Mouse (Mus musculus): ENCODE data around the gene Mid1. TPM values are rescaled to one million over a fixed set of nuclear protein-coding genes. Genes with fewer than 3 reads are reported as not detected.
A peak's percentile ranks its signal among the peaks of the same experiment; 100 is the strongest.

Gene Mid1
- polyA plus RNA-seq, 1 experiment from 2014 or later: 1.6 TPM

GRCm38 (mm10) chrX:169800238-169800637 lies 115.2 kb downstream of the Mid1 start:
- TF ChIP-seq EP300 (IDR thresholded peaks at IDR 0.05; ENCODE audit: low read depth): no peak
- TF ChIP-seq CTCF (IDR thresholded peaks at IDR 0.05; ENCODE audit: low read depth): no peak
- 44% methylated on average over 4 of the region's 4 CpGs for WGBS (ENCODE audit: insufficient replicate concordance)
- ATAC-seq (no peak), DNase-seq (no peak)
- Histone ChIP-seq H3K27me3 (ENCODE audit: insufficient read depth, low read length) (no peaks in the 10 kb centered on the region), H3K9me3 (ENCODE audit: low read length) (no peaks in the 10 kb centered on the region), H3K4me3 (ENCODE audit: low read depth, low read length) (no peak overlapping the region), H3K27ac (ENCODE audit: low read depth) (no peak overlapping the region), H3K9ac (replicated peaks) (no peak overlapping the region), H3K4me2 (ENCODE audit: low read depth, low read length) (no peak overlapping the region), H3K4me1 (ENCODE audit: insufficient read depth) (no peaks in the 10 kb centered on the region), H3K36me3 (replicated peaks; ENCODE audit: insufficient read depth, low read length) (no peaks in the 10 kb centered on the region)

GRCm38 (mm10) chrX:169805791-169806190 lies 120.8 kb downstream of the Mid1 start:
- no peaks in the 10 kb centered on the region for H3K36me3 ChIP-seq (replicated peaks; ENCODE audit: insufficient read depth, low read length)
- no peak overlapping the region for H3K27ac ChIP-seq (ENCODE audit: low read depth)
- H3K27me3 ChIP-seq (ENCODE audit: insufficient read depth, low read length): no peaks in the 10 kb centered on the region
- H3K9ac ChIP-seq (replicated peaks): no peak overlapping the region
- H3K4me2 ChIP-seq (ENCODE audit: low read depth, low read length): no peak overlapping the region
- TF ChIP-seq EP300 (IDR thresholded peaks at IDR 0.05; ENCODE audit: low read depth): no peak
- TF ChIP-seq CTCF (IDR thresholded peaks at IDR 0.05; ENCODE audit: low read depth): no peak
- DNase-seq (no peak), ATAC-seq (no peak)
- no peaks in the 10 kb centered on the region for H3K9me3 ChIP-seq (ENCODE audit: low read length)
- H3K4me3 ChIP-seq (ENCODE audit: low read depth, low read length): no peak overlapping the region
- WGBS (ENCODE audit: insufficient replicate concordance): 58% methylated on average over 5 of the region's 5 CpGs
- no peaks in the 10 kb centered on the region for H3K4me1 ChIP-seq (ENCODE audit: insufficient read depth)

GRCm38 (mm10) chrX:169807744-169808143 lies 122.7 kb downstream of the Mid1 start:
- DNase-seq: no peak
- WGBS (ENCODE audit: insufficient replicate concordance): 59% methylated on average over 3 of the region's 3 CpGs

GRCm38 (mm10) chrX:169811318-169811717 lies 126.3 kb downstream of the Mid1 start:
- no peak for DNase-seq
- WGBS (ENCODE audit: insufficient replicate concordance): 57% methylated on average over 5 of the region's 5 CpGs
- H3K4me3 ChIP-seq (ENCODE audit: low read depth, low read length): no peak overlapping the region

More at GRCm38 (mm10) chrX:169807744-169808143, 122.7 kb downstream of the Mid1 start:
- Histone ChIP-seq H3K9ac (replicated peaks) (no peak overlapping the region), H3K4me2 (ENCODE audit: low read depth, low read length) (no peak overlapping the region), H3K36me3 (replicated peaks; ENCODE audit: insufficient read depth, low read length) (no peaks in the 10 kb centered on the region), H3K27me3 (ENCODE audit: insufficient read depth, low read length) (no peaks in the 10 kb centered on the region), H3K4me1 (ENCODE audit: insufficient read depth) (no peaks in the 10 kb centered on the region), H3K27ac (ENCODE audit: low read depth) (no peak overlapping the region), H3K9me3 (ENCODE audit: low read length) (no peaks in the 10 kb centered on the region), H3K4me3 (ENCODE audit: low read depth, low read length) (no peak overlapping the region)
- ATAC-seq: peak; percentile 60; the same call in 1 of the 2 replicates
- TF ChIP-seq EP300 (IDR thresholded peaks at IDR 0.05; ENCODE audit: low read depth) (no peak), CTCF (IDR thresholded peaks at IDR 0.05; ENCODE audit: low read depth) (no peak)

GRCm38 (mm10) chrX:169811783-169812182 lies 126.8 kb downstream of the Mid1 start:
- H3K27ac ChIP-seq (ENCODE audit: low read depth): no peak overlapping the region
- no peak overlapping the region for H3K4me2 ChIP-seq (ENCODE audit: low read depth, low read length)
- no peak overlapping the region for H3K9ac ChIP-seq (replicated peaks)
- no peak for DNase-seq
- ATAC-seq: no peak
- no peak overlapping the region for H3K4me3 ChIP-seq (ENCODE audit: low read depth, low read length)
- WGBS (ENCODE audit: insufficient replicate concordance): 62% methylated on average over 2 of the region's 2 CpGs
- no peaks in the 10 kb centered on the region for H3K36me3 ChIP-seq (replicated peaks; ENCODE audit: insufficient read depth, low read length)
- H3K9me3 ChIP-seq (ENCODE audit: low read length): no peaks in the 10 kb centered on the region
- H3K27me3 ChIP-seq (ENCODE audit: insufficient read depth, low read length): no peaks in the 10 kb centered on the region
- H3K4me1 ChIP-seq (ENCODE audit: insufficient read depth): no peaks in the 10 kb centered on the region
- TF ChIP-seq CTCF (IDR thresholded peaks at IDR 0.05; ENCODE audit: low read depth) (no peak), EP300 (IDR thresholded peaks at IDR 0.05; ENCODE audit: low read depth) (no peak)

More at GRCm38 (mm10) chrX:169811318-169811717, 126.3 kb downstream of the Mid1 start:
- no peaks in the 10 kb centered on the region for H3K4me1 ChIP-seq (ENCODE audit: insufficient read depth)
- H3K27ac ChIP-seq (ENCODE audit: low read depth): no peak overlapping the region
- H3K4me2 ChIP-seq (ENCODE audit: low read depth, low read length): no peak overlapping the region
- H3K36me3 ChIP-seq (replicated peaks; ENCODE audit: insufficient read depth, low read length): no peaks in the 10 kb centered on the region
- H3K9me3 ChIP-seq (ENCODE audit: low read length): no peaks in the 10 kb centered on the region
- no peak for TF ChIP-seq CTCF (IDR thresholded peaks at IDR 0.05; ENCODE audit: low read depth)
- no peaks in the 10 kb centered on the region for H3K27me3 ChIP-seq (ENCODE audit: insufficient read depth, low read length)
- H3K9ac ChIP-seq (replicated peaks): no peak overlapping the region
- ATAC-seq: no peak

GRCm38 (mm10) chrX:169813673-169814072 lies 128.7 kb downstream of the Mid1 start:
- Histone ChIP-seq H3K4me1 (ENCODE audit: insufficient read depth) (no peaks in the 10 kb centered on the region), H3K27me3 (ENCODE audit: insufficient read depth, low read length) (no peaks in the 10 kb centered on the region), H3K9me3 (ENCODE audit: low read length) (no peaks in the 10 kb centered on the region), H3K36me3 (replicated peaks; ENCODE audit: insufficient read depth, low read length) (no peaks in the 10 kb centered on the region), H3K9ac (replicated peaks) (no peak overlapping the region), H3K27ac (ENCODE audit: low read depth) (no peak overlapping the region), H3K4me3 (ENCODE audit: low read depth, low read length) (no peak overlapping the region), H3K4me2 (ENCODE audit: low read depth, low read length) (no peak overlapping the region)
- DNase-seq: no peak
- no peak for ATAC-seq
- 67% methylated on average over 1 of the region's 1 CpGs for WGBS (ENCODE audit: insufficient replicate concordance)
- TF ChIP-seq CTCF (IDR thresholded peaks at IDR 0.05; ENCODE audit: low read depth): no peak
- TF ChIP-seq EP300 (IDR thresholded peaks at IDR 0.05; ENCODE audit: low read depth): no peak

- Histone ChIP-seq H3K36me3 (replicated peaks; ENCODE audit: insufficient read depth, low read length) (no peaks in the 10 kb centered on the region), H3K27ac (ENCODE audit: low read depth) (no peak overlapping the region), H3K4me3 (ENCODE audit: low read depth, low read length) (no peak overlapping the region), H3K4me2 (ENCODE audit: low read depth, low read length) (no peak overlapping the region), H3K9ac (replicated peaks) (no peak overlapping the region), H3K4me1 (ENCODE audit: insufficient read depth) (no peaks in the 10 kb centered on the region), H3K9me3 (ENCODE audit: low read length) (no peaks in the 10 kb centered on the region), H3K27me3 (ENCODE audit: insufficient read depth, low read length) (no peaks in the 10 kb centered on the region)
- TF ChIP-seq EP300 (IDR thresholded peaks at IDR 0.05; ENCODE audit: low read depth): no peak
- no peak for TF ChIP-seq CTCF (IDR thresholded peaks at IDR 0.05; ENCODE audit: low read depth)
- WGBS (ENCODE audit: insufficient replicate concordance): 74% methylated on average over 10 of the region's 10 CpGs
- ATAC-seq (no peak), DNase-seq (no peak)
Measured at GRCm38 (mm10) chrX:169826947-169827346, 141.9 kb downstream of the Mid1 start.
